Mouse (Mus musculus): Measurements from ENCODE around the gene Pcdh15. TPM values are rescaled to one million over a fixed set of nuclear protein-coding genes. Genes with fewer than 3 reads are reported as not detected.

Pcdh15 gene
- total and polyA plus RNA-seq, 3 experiments = not detected

- H3K79me2 ChIP-seq (ENCODE audit: control insufficient read depth, insufficient read depth, low read length, poor library complexity) = no peaks in the 10 kb centered on the region
- H3K27ac ChIP-seq (ENCODE audit: control insufficient read depth, low read depth, low read length) = no peak overlapping the region
- H3K4me3 ChIP-seq (ENCODE audit: control insufficient read depth in 1 of 2, insufficient read depth in 1 of 2, low read depth in 2 of 2, low read length in 2 of 2) = no peak overlapping the region
- no peaks in the 10 kb centered on the region for H3K36me3 ChIP-seq (ENCODE audit: control insufficient read depth in 1 of 2, insufficient read depth in 2 of 2, low read length in 2 of 2)
- H3K27me3 ChIP-seq (ENCODE audit: control insufficient read depth in 1 of 2, insufficient read depth in 2 of 2, low read length in 2 of 2) = no peaks in the 10 kb centered on the region
- no peak for DNase-seq (ENCODE audit: low read depth, low spot score)
- no peaks in the 10 kb centered on the region for H3K4me1 ChIP-seq (ENCODE audit: control insufficient read depth in 1 of 2, insufficient read depth in 2 of 2, low read length in 2 of 2)
- no peaks in the 10 kb centered on the region for H3K9me3 ChIP-seq (replicated peaks; ENCODE audit: insufficient read depth, low read length)
- TF ChIP-seq HCFC1 (IDR thresholded peaks at IDR 0.05; ENCODE audit: low read depth, low read length) (no peak), GATA1 (IDR thresholded peaks at IDR 0.05; ENCODE audit: low read depth, low read length) (no peak), ZNF384 (IDR thresholded peaks at IDR 0.05; ENCODE audit: low read depth, low read length) (no peak), CHD2 (IDR thresholded peaks at IDR 0.05; ENCODE audit: low read length) (no peak), MAFK (IDR thresholded peaks at IDR 0.05; ENCODE audit: borderline replicate concordance, low read depth, low read length) (no peak), USF2 (IDR thresholded peaks at IDR 0.05; ENCODE audit: borderline replicate concordance in 1 of 2, insufficient read depth in 1 of 2, low read depth in 1 of 2, low read length in 2 of 2) (no peak), TBP (IDR thresholded peaks at IDR 0.05; ENCODE audit: low read depth, low read length) (no peak)
- no peak overlapping the region for H3K9ac ChIP-seq (ENCODE audit: control insufficient read depth, low read depth, low read length, poor library complexity, severe bottlenecking)
Observed at GRCm38 (mm10) chr10:74316091-74316490, 1216.9 kb downstream of the Pcdh15 start.

GRCm38 (mm10) chr10:74335412-74335811 lies 1236.3 kb downstream of the Pcdh15 start:
- DNase-seq (ENCODE audit: low read depth, low spot score) = no peak

GRCm38 (mm10) chr10:74339247-74340160 lies 1240.4 kb downstream of the Pcdh15 start:
- Histone ChIP-seq H3K4me3 (ENCODE audit: control insufficient read depth in 1 of 2, insufficient read depth in 1 of 2, low read depth in 2 of 2, low read length in 2 of 2) (no peak overlapping the region), H3K79me2 (ENCODE audit: control insufficient read depth, insufficient read depth, low read length, poor library complexity) (no peaks in the 10 kb centered on the region)
- TF ChIP-seq TCF12 (IDR thresholded peaks at IDR 0.05; ENCODE audit: low read depth, low read length) = no peak
- TF ChIP-seq ZMIZ1 (IDR thresholded peaks at IDR 0.05; ENCODE audit: low read depth, low read length) = no peak
- no peak for TF ChIP-seq CTCF (IDR thresholded peaks at IDR 0.05 in 2 of 3, conservative IDR thresholded peaks at IDR 0.05 in 1 of 3; ENCODE audit: control insufficient read depth in 1 of 3, insufficient read depth in 1 of 3, low read depth in 2 of 3, low read length in 3 of 3, poor library complexity in 1 of 3, severe bottlenecking in 1 of 3)
- no peak for TF ChIP-seq SMC3 (IDR thresholded peaks at IDR 0.05; ENCODE audit: low read depth, low read length)
- TF ChIP-seq GABPA (IDR thresholded peaks at IDR 0.05; ENCODE audit: low read depth, low read length) = no peak
- TF ChIP-seq TAL1 (IDR thresholded peaks at IDR 0.05; ENCODE audit: low read length) = no peak
- TF ChIP-seq ELF1 (IDR thresholded peaks at IDR 0.05; ENCODE audit: low read depth, low read length) = no peak
- no peak for TF ChIP-seq MAZ (IDR thresholded peaks at IDR 0.05; ENCODE audit: low read depth, low read length)
- no peak for TF ChIP-seq EP300 (IDR thresholded peaks at IDR 0.05; ENCODE audit: low read depth in 1 of 2, low read length in 2 of 2)
- no peak for TF ChIP-seq E2F4 (IDR thresholded peaks at IDR 0.05; ENCODE audit: borderline replicate concordance, low read depth, low read length)
- TF ChIP-seq NRF1 (IDR thresholded peaks at IDR 0.05; ENCODE audit: insufficient read depth, low read depth, low read length, poor library complexity, severe bottlenecking) = no peak
- no peak for TF ChIP-seq SIN3A (IDR thresholded peaks at IDR 0.05; ENCODE audit: low read length)
- no peak for TF ChIP-seq POLR2AphosphoS2 (IDR thresholded peaks at IDR 0.05; ENCODE audit: low read length)

More at GRCm38 (mm10) chr10:74335412-74335811, 1236.3 kb downstream of the Pcdh15 start:
- no peak for TF ChIP-seq ZNF384 (IDR thresholded peaks at IDR 0.05; ENCODE audit: low read depth, low read length)
- TF ChIP-seq BHLHE40 (IDR thresholded peaks at IDR 0.05; ENCODE audit: borderline replicate concordance, low read depth, low read length) = no peak
- TF ChIP-seq EP300 (IDR thresholded peaks at IDR 0.05; ENCODE audit: low read depth in 1 of 2, low read length in 2 of 2) = no peak
- no peak for TF ChIP-seq USF1 (IDR thresholded peaks at IDR 0.05; ENCODE audit: low read depth, low read length)
- no peak for TF ChIP-seq ZC3H11A (IDR thresholded peaks at IDR 0.05; ENCODE audit: low read depth, low read length)
- TF ChIP-seq TAL1 (IDR thresholded peaks at IDR 0.05; ENCODE audit: low read length) = no peak
- TF ChIP-seq POLR2A (IDR thresholded peaks at IDR 0.05; ENCODE audit: control insufficient read depth in 1 of 2, insufficient read depth in 1 of 2, low read depth in 1 of 2, low read length in 2 of 2, poor library complexity in 1 of 2) = no peak
- no peak for TF ChIP-seq CHD2 (IDR thresholded peaks at IDR 0.05; ENCODE audit: low read length)
- no peak for TF ChIP-seq TBP (IDR thresholded peaks at IDR 0.05; ENCODE audit: low read depth, low read length)
- TF ChIP-seq CHD1 (IDR thresholded peaks at IDR 0.05; ENCODE audit: low read depth, low read length) = no peak
- TF ChIP-seq ETS1 (IDR thresholded peaks at IDR 0.05; ENCODE audit: low read depth, low read length) = no peak
- no peak for TF ChIP-seq UBTF (IDR thresholded peaks at IDR 0.05; ENCODE audit: borderline replicate concordance, insufficient read depth, low read depth, low read length)
- TF ChIP-seq NELFE (IDR thresholded peaks at IDR 0.05; ENCODE audit: low read depth, low read length) = no peak
- no peak overlapping the region for H3K9ac ChIP-seq (ENCODE audit: control insufficient read depth, low read depth, low read length, poor library complexity, severe bottlenecking)
- no peak overlapping the region for H3K27ac ChIP-seq (ENCODE audit: control insufficient read depth, low read depth, low read length)
- no peak overlapping the region for H3K4me3 ChIP-seq (ENCODE audit: control insufficient read depth in 1 of 2, insufficient read depth in 1 of 2, low read depth in 2 of 2, low read length in 2 of 2)
- H3K27me3 ChIP-seq (ENCODE audit: control insufficient read depth in 1 of 2, insufficient read depth in 2 of 2, low read length in 2 of 2) = no peaks in the 10 kb centered on the region
- no peaks in the 10 kb centered on the region for H3K4me1 ChIP-seq (ENCODE audit: control insufficient read depth in 1 of 2, insufficient read depth in 2 of 2, low read length in 2 of 2)
- H3K9me3 ChIP-seq (replicated peaks; ENCODE audit: insufficient read depth, low read length) = no peaks in the 10 kb centered on the region
- no peaks in the 10 kb centered on the region for H3K79me2 ChIP-seq (ENCODE audit: control insufficient read depth, insufficient read depth, low read length, poor library complexity)
- no peaks in the 10 kb centered on the region for H3K36me3 ChIP-seq (ENCODE audit: control insufficient read depth in 1 of 2, insufficient read depth in 2 of 2, low read length in 2 of 2)

More at GRCm38 (mm10) chr10:74339247-74340160, 1240.4 kb downstream of the Pcdh15 start:
- DNase-seq (ENCODE audit: low read depth, low spot score) = no peak
- Histone ChIP-seq H3K4me1 (ENCODE audit: control insufficient read depth in 1 of 2, insufficient read depth in 2 of 2, low read length in 2 of 2) (no peaks in the 10 kb centered on the region), H3K27ac (ENCODE audit: control insufficient read depth, low read depth, low read length) (no peak overlapping the region), H3K36me3 (ENCODE audit: control insufficient read depth in 1 of 2, insufficient read depth in 2 of 2, low read length in 2 of 2) (no peaks in the 10 kb centered on the region), H3K27me3 (ENCODE audit: control insufficient read depth in 1 of 2, insufficient read depth in 2 of 2, low read length in 2 of 2) (no peaks in the 10 kb centered on the region), H3K9me3 (replicated peaks; ENCODE audit: insufficient read depth, low read length) (no peaks in the 10 kb centered on the region), H3K9ac (ENCODE audit: control insufficient read depth, low read depth, low read length, poor library complexity, severe bottlenecking) (no peak overlapping the region)

Measured in MEL (cell line).